Mouse (Mus musculus) lung, adult 2 months (tissue): ENCODE results near the gene Siglec1. TPM values are rescaled to one million over a fixed set of nuclear protein-coding genes. Genes with fewer than 3 reads are reported as not detected.

Experiments used
- DNase-seq: peaks from one replicate; pipeline ENCODE4 v3.0.0; 2022
- H3K4me1 ChIP-seq: fragments of 200-500 bp; 2 replicates; pipeline ENCODE4 v1.6.1; 2011; ENCODE audit warnings: low read length; ENCODE audit not compliant: control insufficient read depth, insufficient read depth
- H3K4me3 ChIP-seq: fragments of 200-500 bp; replicated peaks from 2 replicates; pipeline ENCODE3; 2011; ENCODE audit warnings: low read depth, mild to moderate bottlenecking, control low read depth, low read length; ENCODE audit errors: extremely low read depth
- CTCF ChIP-seq: fragments of 200-500 bp; IDR thresholded peaks from 2 replicates; pipeline ENCODE4 v1.5.1; 2011; ENCODE audit warnings: mild to moderate bottlenecking, low read length, control low read depth; ENCODE audit not compliant: insufficient read depth
- POLR2A ChIP-seq: fragments of 200-500 bp; IDR thresholded peaks from 2 replicates; pipeline ENCODE4 v1.6.1; 2011; ENCODE audit warnings: low read depth, mild to moderate bottlenecking, control low read depth, low read length, borderline replicate concordance; ENCODE audit errors: extremely low read depth
- WGBS: fragments of 180-500 bp; shearing (Covaris S2); methylation state at CpG from one replicate; pipeline ENCODE4 v1.1.7; 2018; 5-methylcytosine and 5-hydroxymethylcytosine counted together
- polyA plus RNA-seq: library from polyadenylated mRNA; depleted of rRNA; stranded (reverse); fragments of >200 nt; gene quantifications from 2 replicates; pipeline ENCODE4 v1.2.3, GENCODE M21; 2012

Siglec1 gene
- polyA plus RNA-seq, 1 experiment: 14.7 TPM

GRCm38 (mm10) chr2:131054646-131055264 is 31.8 kb downstream of the Siglec1 start:
- TF ChIP-seq CTCF (no peak), POLR2A (no peak)
- H3K4me1 ChIP-seq: peaks cover 9% of the 10 kb centered on the region
- WGBS: 9% methylated on average over 21 of the region's 21 CpGs
- DNase-seq: peak; percentile 4
- H3K4me3 ChIP-seq: no peak overlapping the region

GRCm38 (mm10) chr2:131053851-131054645 is 32.5 kb downstream of the Siglec1 start:
- no peak for TF ChIP-seq POLR2A
- TF ChIP-seq CTCF: no peak
- DNase-seq: no peak
- WGBS: 8% methylated on average over 45 of the region's 45 CpGs
- Histone ChIP-seq H3K4me3 (no peak overlapping the region), H3K4me1 (peaks cover 9% of the 10 kb centered on the region)

- DNase-seq: peak; percentile 1
- WGBS: 68% methylated on average over 6 of the region's 6 CpGs
- TF ChIP-seq POLR2A (no peak), CTCF (no peak)
- peaks cover 9% of the 10 kb centered on the region for H3K4me1 ChIP-seq
- H3K4me3 ChIP-seq: no peak overlapping the region
These were observed 33.6 kb downstream of the Siglec1 start for GRCm38 (mm10) chr2:131052862-131053418.

GRCm38 (mm10) chr2:131052043-131052442 is 34.5 kb downstream of the Siglec1 start:
- WGBS: 71% methylated on average over 5 of the region's 5 CpGs
- Histone ChIP-seq H3K4me1 (peaks cover 9% of the 10 kb centered on the region), H3K4me3 (no peak overlapping the region)
- TF ChIP-seq POLR2A: no peak
- no peak for TF ChIP-seq CTCF
- DNase-seq: no peak

- 72% methylated on average over 2 of the region's 2 CpGs for WGBS
- no peak for DNase-seq
- Histone ChIP-seq H3K4me3 (no peak overlapping the region), H3K4me1 (no peaks in the 10 kb centered on the region)
- TF ChIP-seq POLR2A (no peak), CTCF (no peak)
These were observed 40.5 kb downstream of the Siglec1 start for GRCm38 (mm10) chr2:131046025-131046424.

GRCm38 (mm10) chr2:131044989-131045720 is 41.4 kb downstream of the Siglec1 start:
- no peak for DNase-seq
- 40% methylated on average over 9 of the region's 9 CpGs for WGBS
- Histone ChIP-seq H3K4me1 (no peaks in the 10 kb centered on the region), H3K4me3 (no peak overlapping the region)
- TF ChIP-seq POLR2A (no peak), CTCF (no peak)

GRCm38 (mm10) chr2:131044354-131044852 is 42.2 kb downstream of the Siglec1 start:
- 10% methylated on average over 7 of the region's 7 CpGs for WGBS
- no peak for DNase-seq
- no peaks in the 10 kb centered on the region for H3K4me1 ChIP-seq
- TF ChIP-seq CTCF (no peak), POLR2A (no peak)
- H3K4me3 ChIP-seq: no peak overlapping the region

- Histone ChIP-seq H3K4me1 (no peaks in the 10 kb centered on the region), H3K4me3 (no peak within 1 kb of the TSS)
- 78% methylated on average over 2 of the region's 2 CpGs for WGBS
- TF ChIP-seq POLR2A (no peak), CTCF (no peak)
- DNase-seq: no peak
These were observed 43.6 kb downstream of the Siglec1 start, which contains the start of gene Gfra4 for GRCm38 (mm10) chr2:131042988-131043387. TSS of gene Gfra4 (minus strand) at chr2:131043088.
